Mouse (Mus musculus) G1E (cell line): ENCODE data around the gene Apoa4. TPM values are rescaled to one million over a fixed set of nuclear protein-coding genes. Genes with fewer than 3 reads are reported as not detected.

ENCODE experiments used
- ATAC-seq: 2 replicates; pipeline ENCODE4 v1.8.0; 2016; ENCODE audit warnings: mild to moderate bottlenecking; ENCODE audit not compliant: insufficient number of reproducible peaks, poor library complexity, low FRiP score, severe bottlenecking; ENCODE audit errors: extremely low read depth
- DNase-seq: peaks from one replicate; pipeline ENCODE4 v3.0.0; 2012; ENCODE audit warnings: low spot score
- H3K27me3 ChIP-seq: 2 replicates; pipeline ENCODE4 v1.6.1; 2012; ENCODE audit warnings: mild to moderate bottlenecking, low read length, inconsistent platforms; ENCODE audit not compliant: insufficient read depth
- H3K36me3 ChIP-seq: replicated peaks from 2 replicates; pipeline ENCODE3; 2012; ENCODE audit warnings: mild to moderate bottlenecking, inconsistent platforms
- H3K4me1 ChIP-seq: 2 replicates; pipeline ENCODE4 v1.6.1; 2012; ENCODE audit warnings: low read depth, low read length, inconsistent platforms, mixed read lengths; ENCODE audit not compliant: insufficient read depth
- H3K4me3 ChIP-seq: 2 replicates; pipeline ENCODE4 v1.5.1; 2012; ENCODE audit warnings: low read depth, mild to moderate bottlenecking, inconsistent platforms, low read length, moderate library complexity, mixed read lengths
- H3K9me3 ChIP-seq: replicated peaks from 2 replicates; pipeline ENCODE4 v1.6.1; 2012; ENCODE audit warnings: inconsistent platforms
- CTCF ChIP-seq: IDR thresholded peaks from 2 replicates; pipeline ENCODE4 v1.5.1; 2012; ENCODE audit warnings: low read depth, low read length, inconsistent platforms, mixed read lengths
- GATA1 ChIP-seq: IDR thresholded peaks from 2 replicates; pipeline ENCODE4 v1.6.1; 2012; ENCODE audit warnings: borderline replicate concordance, low read length, inconsistent platforms, mixed read lengths
- GATA2 ChIP-seq: IDR thresholded peaks from 2 replicates; pipeline ENCODE4 v1.6.1; 2012; ENCODE audit warnings: low read depth, low read length, inconsistent platforms, borderline replicate concordance
- POLR2AphosphoS5 ChIP-seq: IDR thresholded peaks from 2 replicates; pipeline ENCODE4 v1.6.1; 2012; ENCODE audit warnings: low read depth, low read length, inconsistent platforms; ENCODE audit not compliant: insufficient replicate concordance
- TAL1 ChIP-seq: conservative IDR thresholded peaks from 2 replicates; pipeline ENCODE4 v1.6.1; 2012; ENCODE audit warnings: low read depth, low read length, inconsistent platforms, mixed read lengths
- polyA plus RNA-seq: library from polyadenylated mRNA; stranded (reverse); fragments of >175 nt; gene quantifications from 2 replicates; pipeline ENCODE4 v1.2.3, GENCODE M21; 2012
- total RNA-seq, 2 experiments: library from RNA; stranded (forward) in 1 of 2; stranded (reverse) in 1 of 2; fragments of 200-1000 nt in 1 of 2; fragments of >200 nt in 1 of 2; fragmentation: Nextera tagmentation in 1 of 2; gene quantifications; 2 replicates each; pipeline ENCODE4 v1.2.3; 2014 to 2017

The Apoa4 gene
- total and polyA plus RNA-seq, 3 experiments, result not detected

DNA sequence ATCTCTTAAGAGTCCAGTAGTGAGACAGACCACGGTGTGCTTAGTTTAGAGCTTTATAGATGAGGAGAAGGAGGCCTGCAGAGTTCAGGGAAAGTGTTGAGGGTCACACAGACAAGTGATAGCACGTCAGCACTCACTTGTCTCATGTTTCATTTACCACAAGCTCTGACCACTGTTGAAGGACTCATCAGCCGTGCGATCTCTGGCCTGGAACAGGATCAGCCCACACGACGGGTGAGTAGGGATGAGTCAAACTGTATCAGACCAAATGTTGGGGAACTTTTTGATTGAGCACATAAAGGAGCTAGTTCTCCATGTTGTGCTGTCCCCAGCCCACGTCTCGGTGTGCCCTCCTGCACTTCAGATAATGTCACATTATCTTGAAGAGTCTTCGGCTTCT lies 34.0 kb downstream of the Apoa4 start:
- H3K4me1 ChIP-seq, result peaks cover 40% of the 10 kb centered on the region
- no peaks in the 10 kb centered on the region for H3K9me3 ChIP-seq
- TF ChIP-seq CTCF, result no peak
- TF ChIP-seq TAL1, result no peak
- no peak for TF ChIP-seq POLR2AphosphoS5
- no peak for TF ChIP-seq GATA1
- TF ChIP-seq GATA2, result no peak
- no peak for DNase-seq
- peak overlapping the region; percentile 92; the same call in 1 of the 2 replicates for H3K4me3 ChIP-seq
- no peak for ATAC-seq
- H3K36me3 ChIP-seq, result peaks cover 66% of the 10 kb centered on the region
- peaks cover 11% of the 10 kb centered on the region for H3K27me3 ChIP-seq

GRCm38 (mm10) chr9:46282631-46283436 lies 42.3 kb downstream of the Apoa4 start, which contains the start of gene Bud13:
TSS of gene Bud13 (plus strand) at chr9:46283008.
- H3K36me3 ChIP-seq, result peaks cover 66% of the 10 kb centered on the region

More at GRCm38 (mm10) chr9:46282631-46283436, 42.3 kb downstream of the Apoa4 start, which contains the start of gene Bud13:
- Histone ChIP-seq H3K9me3 (no peaks in the 10 kb centered on the region), H3K4me3 (peak within 1 kb of the TSS; percentile 92), H3K4me1 (peaks cover 27% of the 10 kb centered on the region), H3K27me3 (no peaks in the 10 kb centered on the region)
- peak; percentile 89 for DNase-seq
- peak; percentile 86 for ATAC-seq
- TF ChIP-seq CTCF (peak; percentile 28; the same call in 1 of the 2 replicates), GATA2 (no peak)

Other genes with a start within 250 kb of the Apoa4 start
- gene Pafah1b2, start 228.0 kb upstream of the Apoa4 start, total RNA-seq (2014; fragmentation: Nextera tagmentation), result 61.1 and 65.5 TPM in 2 replicates
- gene Pafah1b2, start 228.0 kb upstream of the Apoa4 start, total RNA-seq (2017), result 96.7 and 134 TPM in 2 replicates
- gene Pafah1b2, start 228.0 kb upstream of the Apoa4 start, polyA plus RNA-seq, result 126 and 154 TPM in 2 replicates
- gene Sik3, start 227.9 kb upstream of the Apoa4 start, total RNA-seq (2014; fragmentation: Nextera tagmentation), result 99.0 and 111 TPM in 2 replicates
- gene Sik3, start 227.9 kb upstream of the Apoa4 start, total RNA-seq (2017), result 30.1 and 30.5 TPM in 2 replicates
- 41.8 and 49.1 TPM in 2 replicates for gene Sik3, start 227.9 kb upstream of the Apoa4 start, polyA plus RNA-seq
- gene Apoa1, start 12.1 kb upstream of the Apoa4 start, total RNA-seq (2014; fragmentation: Nextera tagmentation), result not detected in 2 replicates
- not detected in 2 replicates for gene Apoa1, start 12.1 kb upstream of the Apoa4 start, total RNA-seq (2017)
- 0.41 and 1.5 TPM in 2 replicates for gene Apoa1, start 12.1 kb upstream of the Apoa4 start, polyA plus RNA-seq
- not detected in 2 replicates for gene Apoc3, start 5.1 kb upstream of the Apoa4 start, total RNA-seq (2014; fragmentation: Nextera tagmentation)
- gene Apoc3, start 5.1 kb upstream of the Apoa4 start, total RNA-seq (2017), result 0.33 TPM in 1 of 2 replicates, not detected in the other
- gene Apoc3, start 5.1 kb upstream of the Apoa4 start, polyA plus RNA-seq, result not detected in 2 replicates
- gene Apoa5, start 27.9 kb downstream of the Apoa4 start, total RNA-seq (2014; fragmentation: Nextera tagmentation), result not detected in 2 replicates
- gene Apoa5, start 27.9 kb downstream of the Apoa4 start, total RNA-seq (2017), result 0.16 TPM in 1 of 2 replicates, not detected in the other
- gene Apoa5, start 27.9 kb downstream of the Apoa4 start, polyA plus RNA-seq, result not detected in 2 replicates
- 52.0 and 83.0 TPM in 2 replicates for gene Zpr1, start 32.4 kb downstream of the Apoa4 start, total RNA-seq (2014; fragmentation: Nextera tagmentation)
- gene Zpr1, start 32.4 kb downstream of the Apoa4 start, total RNA-seq (2017), result 43.0 and 45.1 TPM in 2 replicates
- 35.7 and 54.3 TPM in 2 replicates for gene Zpr1, start 32.4 kb downstream of the Apoa4 start, polyA plus RNA-seq
- 22.6 and 27.6 TPM in 2 replicates for gene Bud13, start 42.3 kb downstream of the Apoa4 start, total RNA-seq (2014; fragmentation: Nextera tagmentation)
- 18.2 and 19.8 TPM in 2 replicates for gene Bud13, start 42.3 kb downstream of the Apoa4 start, total RNA-seq (2017)
- 20.1 and 23.4 TPM in 2 replicates for gene Bud13, start 42.3 kb downstream of the Apoa4 start, polyA plus RNA-seq
- gene 4931429L15Rik, start 79.3 kb downstream of the Apoa4 start, total RNA-seq (2014; fragmentation: Nextera tagmentation), result not detected in 2 replicates
- not detected in 2 replicates for gene 4931429L15Rik, start 79.3 kb downstream of the Apoa4 start, total RNA-seq (2017)
- gene 4931429L15Rik, start 79.3 kb downstream of the Apoa4 start, polyA plus RNA-seq, result not detected in 2 replicates